Mouse (Mus musculus) ovary, postnatal 36 days (tissue): ENCODE data around the gene Sirpa.

Experiments used
- DNase-seq: peaks from one replicate; pipeline ENCODE4 v3.0.0; 2022; ENCODE audit warnings: low spot score, mixed read lengths

Gene Sirpa

GRCm38 (mm10) chr2:129584905-129585304 lies 7.7 kb upstream of the Sirpa start:
- no peak for DNase-seq

GRCm38 (mm10) chr2:129585904-129586514 lies 6.6 kb upstream of the Sirpa start:
- no peak for DNase-seq

- DNase-seq = no peak
Measured at GRCm38 (mm10) chr2:129587241-129587640, 5.4 kb upstream of the Sirpa start.

GRCm38 (mm10) chr2:129587825-129588251 lies 4.8 kb upstream of the Sirpa start:
- DNase-seq = no peak

- no peak for DNase-seq
Measured at GRCm38 (mm10) chr2:129591897-129592296, 738 bp upstream of the Sirpa start.

GRCm38 (mm10) chr2:129593141-129593875 lies 673 bp downstream of the Sirpa start:
- peak; percentile 85 for DNase-seq

- no peak for DNase-seq
Measured at GRCm38 (mm10) chr2:129593876-129594421, 1.3 kb downstream of the Sirpa start.

GRCm38 (mm10) chr2:129594569-129594968 lies 1.9 kb downstream of the Sirpa start:
- no peak for DNase-seq

- DNase-seq = no peak
Measured at GRCm38 (mm10) chr2:129595206-129595605, 2.6 kb downstream of the Sirpa start.

- DNase-seq = no peak
Measured at GRCm38 (mm10) chr2:129595661-129596209, 3.1 kb downstream of the Sirpa start.

- no peak for DNase-seq
Measured at GRCm38 (mm10) chr2:129596555-129597172, 4.0 kb downstream of the Sirpa start.

- DNase-seq = no peak
Measured at GRCm38 (mm10) chr2:129597581-129597980, 4.9 kb downstream of the Sirpa start.

- DNase-seq = no peak
Measured at GRCm38 (mm10) chr2:129598094-129598493, 5.5 kb downstream of the Sirpa start.

- DNase-seq = no peak
Measured at GRCm38 (mm10) chr2:129599231-129600084, 6.8 kb downstream of the Sirpa start.

- no peak for DNase-seq
Measured at GRCm38 (mm10) chr2:129601059-129601650, 8.5 kb downstream of the Sirpa start.

- DNase-seq = no peak
Measured at GRCm38 (mm10) chr2:129601894-129602663, 9.4 kb downstream of the Sirpa start.

- no peak for DNase-seq
Measured at GRCm38 (mm10) chr2:129602856-129603255, 10.2 kb downstream of the Sirpa start.

GRCm38 (mm10) chr2:129603536-129603935 lies 10.9 kb downstream of the Sirpa start:
- no peak for DNase-seq

- no peak for DNase-seq
Measured at GRCm38 (mm10) chr2:129604032-129604431, 11.4 kb downstream of the Sirpa start.

GRCm38 (mm10) chr2:129605816-129606215 lies 13.2 kb downstream of the Sirpa start:
- DNase-seq = no peak
